Mouse (Mus musculus) adipocyte (in vitro differentiated cells): ENCODE results near the gene Ptprd.
"Not testable (repeated sequence)": the region's sequence is repeated elsewhere in the genome, so short reads cannot be mapped to it uniquely, and the experiment has no call there.

Experiments used
- DNase-seq: peaks from one replicate; pipeline ENCODE4 v3.0.0-alpha.2; 2016; ENCODE audit warnings: low spot score

Ptprd gene

DNA sequence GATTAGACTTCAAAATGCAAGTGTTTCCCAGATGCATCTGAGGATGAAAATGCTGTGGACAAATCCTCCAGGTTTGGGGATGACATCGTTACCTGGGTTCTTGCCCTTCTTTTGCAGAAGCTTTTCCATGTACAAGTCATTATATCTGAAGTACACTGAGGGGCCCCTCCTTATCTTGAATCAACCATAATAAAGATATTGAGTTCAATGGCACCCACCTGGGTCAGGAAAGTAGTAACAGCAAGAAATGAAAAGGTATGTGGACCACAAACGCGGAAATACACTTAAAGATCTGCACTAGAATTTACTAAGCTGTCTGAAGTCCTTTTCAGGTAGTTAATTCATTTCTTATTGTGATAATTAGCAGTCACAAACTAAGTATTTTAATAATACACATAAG lies 2017.0 kb downstream of the Ptprd start:
- DNase-seq, result no peak

DNA sequence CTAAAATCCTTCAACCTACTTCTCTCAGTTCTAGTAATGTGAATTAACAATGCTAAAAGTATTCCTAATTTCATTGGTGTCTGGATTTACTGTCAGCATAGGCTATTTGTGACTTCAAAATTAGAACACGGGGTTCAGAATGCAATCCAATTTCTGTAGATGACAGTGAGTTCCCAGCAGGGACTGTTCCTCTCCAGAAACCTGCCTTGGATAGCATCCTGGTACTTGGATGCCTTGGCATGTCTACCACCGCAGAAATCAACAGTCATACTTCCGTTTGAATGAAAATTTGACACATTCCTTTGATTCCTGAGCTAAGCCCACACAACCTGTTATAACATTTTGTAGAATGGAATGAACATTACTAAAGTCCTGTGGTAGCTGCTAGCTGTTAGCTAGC lies 2018.3 kb downstream of the Ptprd start:
- DNase-seq, result no peak

DNA sequence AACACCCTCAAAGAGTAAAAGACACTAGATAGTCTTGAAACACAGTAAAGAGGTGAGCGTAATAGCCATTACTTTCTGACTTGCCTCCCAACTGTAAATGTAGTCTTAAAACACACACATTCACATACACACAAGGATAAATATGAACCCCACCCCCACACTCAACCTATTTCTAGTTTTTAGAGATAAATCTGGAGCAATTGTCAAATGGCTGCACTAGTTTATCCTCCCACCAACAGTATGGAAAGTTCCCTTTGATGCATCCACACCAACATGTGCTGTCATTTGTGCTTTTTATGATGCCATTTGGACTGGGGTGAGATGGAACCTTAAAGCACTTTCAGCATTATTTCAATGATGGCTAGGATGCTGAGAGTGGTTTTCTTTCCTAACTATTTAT lies 2019.7 kb downstream of the Ptprd start:
- no peak for DNase-seq

DNA sequence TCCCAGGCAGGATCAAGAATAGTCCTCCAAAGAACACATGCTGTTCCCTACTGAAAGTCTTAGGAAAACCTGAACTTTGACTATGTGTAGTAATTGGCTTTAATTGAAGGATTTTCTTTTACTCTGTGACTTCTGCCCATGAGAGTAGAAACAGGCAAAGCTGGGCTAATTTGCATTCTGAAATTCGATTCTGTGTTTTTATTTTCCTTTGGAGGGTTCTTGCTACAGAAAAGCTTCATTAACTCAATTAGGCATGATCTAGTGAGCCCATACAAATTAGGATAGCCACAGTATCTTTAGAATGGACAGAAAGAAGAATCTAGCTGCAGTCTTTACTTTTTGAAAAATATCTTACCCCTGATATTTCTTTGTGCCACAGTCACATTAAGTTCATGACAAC lies 2021.0 kb downstream of the Ptprd start:
- DNase-seq, result no peak

DNA sequence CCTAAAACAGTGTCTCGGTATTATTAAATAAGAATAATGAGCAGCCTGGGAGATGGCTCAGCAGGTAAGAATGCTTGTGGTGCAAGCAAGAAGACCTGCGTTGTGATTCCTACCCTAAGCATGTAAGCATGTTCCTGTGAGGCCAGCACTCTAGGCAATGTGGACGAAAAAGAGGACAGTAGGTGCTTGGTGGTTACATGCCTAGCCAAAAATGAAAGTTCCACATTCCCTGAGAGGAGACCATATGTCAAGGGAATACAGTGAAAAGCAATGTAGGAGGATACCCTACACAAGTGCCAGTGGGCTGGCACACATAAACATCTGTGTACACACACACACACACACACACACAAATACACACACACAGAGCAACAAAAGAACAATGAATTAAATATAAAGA lies 2028.7 kb downstream of the Ptprd start:
- DNase-seq, result no peak

DNA sequence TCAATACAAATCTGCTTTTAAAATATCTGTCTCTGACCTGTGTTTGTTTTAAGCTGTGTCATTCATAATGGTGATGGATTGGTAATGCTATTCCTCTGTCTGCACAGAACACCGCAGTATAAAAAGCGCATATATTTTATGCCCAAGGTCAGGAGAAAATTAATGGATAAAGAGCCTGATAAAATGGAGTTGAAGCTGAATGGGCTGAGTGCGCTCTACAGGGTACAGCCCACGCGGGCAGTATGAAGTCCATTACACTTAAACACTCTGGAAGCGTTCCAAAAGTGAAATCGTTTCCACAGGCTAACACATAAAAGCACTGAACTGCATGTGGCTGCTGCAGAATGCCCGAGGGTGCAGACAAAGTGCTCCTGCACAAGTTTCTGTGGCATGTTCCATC lies 2032.3 kb downstream of the Ptprd start:
- DNase-seq, result no peak

DNA sequence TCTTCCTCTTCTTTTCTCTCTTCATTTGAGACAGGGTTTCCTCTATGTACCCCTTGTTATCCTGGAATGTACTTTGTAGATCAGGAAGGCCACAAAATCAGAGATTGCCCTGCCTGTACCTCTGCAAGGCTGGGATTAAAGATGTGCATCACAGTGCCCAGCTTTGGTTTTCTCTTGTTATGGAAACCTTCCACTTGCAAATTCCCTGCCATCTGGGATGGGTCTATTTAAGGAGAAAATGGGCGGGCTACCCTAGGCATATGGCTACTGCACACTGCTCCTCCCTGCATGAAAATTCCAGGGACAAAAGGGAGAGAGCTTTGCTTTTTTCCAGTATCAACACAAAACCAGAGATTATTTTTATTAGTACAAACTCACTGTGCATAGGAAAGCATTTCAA lies 2036.7 kb downstream of the Ptprd start:
- DNase-seq, result no peak

DNA sequence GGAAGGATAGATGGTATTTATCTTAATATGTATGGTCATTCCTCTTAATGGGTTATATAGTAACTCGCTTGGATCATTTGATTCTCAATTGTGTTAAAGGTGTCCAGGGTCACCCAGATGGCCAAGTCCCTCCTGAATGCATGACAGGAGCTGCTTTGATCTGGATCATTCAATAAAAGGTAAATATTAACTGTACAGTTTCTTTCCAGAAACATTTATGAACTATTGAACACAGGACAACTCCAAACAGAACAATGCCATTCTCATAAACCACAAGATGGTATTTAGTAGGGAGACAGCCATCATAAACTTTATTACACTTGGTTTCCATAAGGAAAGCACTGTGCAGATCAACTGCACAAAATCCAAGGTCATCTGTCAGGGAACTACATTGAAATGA lies 2056.0 kb downstream of the Ptprd start:
- DNase-seq, result no peak

DNA sequence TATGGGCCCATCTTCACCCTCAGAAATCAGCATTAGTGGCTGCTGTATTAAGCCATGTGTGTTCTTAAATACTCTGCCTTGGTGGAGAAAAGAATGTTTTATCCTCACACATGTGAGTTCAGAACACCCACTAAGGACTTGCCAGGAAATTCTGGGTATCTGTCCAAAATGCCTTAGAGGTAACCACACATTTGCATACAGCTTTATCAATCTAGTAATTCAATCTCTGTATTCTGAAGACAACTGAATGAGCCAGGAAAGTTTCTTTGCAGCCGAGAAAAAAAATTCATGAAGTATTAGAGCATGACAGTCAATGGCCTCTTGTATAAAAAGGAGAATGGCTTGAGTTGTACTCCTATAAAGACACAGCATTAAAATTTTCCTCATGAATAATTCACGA lies 2057.6 kb downstream of the Ptprd start:
- no peak for DNase-seq

DNA sequence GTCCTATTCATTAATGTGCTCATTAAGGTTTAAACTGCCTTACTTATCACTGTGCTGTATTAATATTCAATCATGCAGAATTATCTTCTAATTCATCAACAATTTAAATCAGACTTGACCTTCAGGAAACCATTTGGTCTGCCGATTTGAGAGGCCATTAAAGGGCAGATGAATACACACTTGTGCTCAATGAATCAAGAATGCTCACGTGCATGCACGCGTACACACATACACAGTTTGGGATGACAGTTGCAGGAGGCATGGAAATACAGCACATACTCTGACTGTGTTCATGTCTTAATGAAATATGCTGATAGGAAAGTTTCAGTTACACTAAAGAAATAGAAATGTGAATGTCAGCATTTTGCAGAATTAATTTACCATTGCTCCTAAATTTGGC lies 2066.8 kb downstream of the Ptprd start:
- no peak for DNase-seq

DNA sequence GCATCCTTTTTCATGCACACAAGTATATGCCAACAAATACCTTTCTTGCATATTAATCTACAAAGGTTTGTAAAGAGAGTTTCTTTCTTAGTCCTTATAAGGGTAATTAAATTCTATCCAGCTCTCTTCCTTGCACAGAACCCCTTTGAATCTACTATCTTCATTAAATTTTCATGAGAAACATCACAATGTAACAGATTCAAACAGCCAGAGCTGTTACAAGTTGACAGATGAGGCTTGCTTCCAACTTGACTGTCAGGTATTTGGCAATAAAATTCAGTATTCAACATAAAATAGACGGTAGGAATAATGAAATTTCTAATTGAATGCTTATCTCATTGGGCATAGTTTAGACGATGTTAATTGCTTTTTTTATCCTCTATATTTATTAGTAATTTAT lies 2067.4 kb downstream of the Ptprd start:
- DNase-seq, result no peak

DNA sequence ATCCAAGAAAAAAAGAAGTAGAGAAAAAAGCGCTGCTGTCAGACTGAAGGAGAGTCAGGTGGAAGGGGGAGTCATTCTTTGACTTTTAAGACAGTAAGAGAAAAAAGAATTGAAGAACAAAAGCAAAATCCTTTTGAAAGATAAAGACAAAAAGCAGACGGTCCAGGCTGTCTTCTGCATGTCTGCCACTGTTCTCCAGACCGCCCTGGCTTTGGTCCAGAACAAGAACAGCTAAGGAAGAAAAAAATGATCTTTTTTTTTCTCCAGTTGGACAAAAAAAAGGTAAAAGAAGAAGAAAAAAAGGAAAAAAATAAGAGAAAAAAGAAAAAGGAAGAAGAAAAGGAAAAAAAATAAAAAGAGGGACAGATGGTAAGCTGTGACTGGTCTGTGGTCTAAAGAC lies 2073.9 kb downstream of the Ptprd start:
- no peak for DNase-seq

DNA sequence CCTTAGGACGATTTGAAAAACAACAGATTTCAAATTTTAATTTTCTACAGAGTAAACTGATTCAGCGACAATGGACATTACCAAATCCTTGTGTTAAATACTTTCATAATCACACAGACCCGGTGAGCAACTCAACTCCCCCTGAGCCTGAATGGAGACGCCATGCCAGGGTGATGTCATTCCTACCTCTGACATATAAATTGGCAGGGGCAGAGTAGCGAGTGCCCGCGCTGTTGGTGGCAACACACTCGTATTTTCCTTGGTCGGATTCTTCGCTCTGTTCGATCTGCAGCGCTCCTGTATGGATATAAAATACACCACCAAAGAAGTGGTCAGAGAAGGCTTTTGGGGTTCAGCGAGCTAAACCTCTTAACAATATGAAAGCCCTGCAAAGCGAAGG lies 2075.1 kb downstream of the Ptprd start:
- no peak for DNase-seq

DNA sequence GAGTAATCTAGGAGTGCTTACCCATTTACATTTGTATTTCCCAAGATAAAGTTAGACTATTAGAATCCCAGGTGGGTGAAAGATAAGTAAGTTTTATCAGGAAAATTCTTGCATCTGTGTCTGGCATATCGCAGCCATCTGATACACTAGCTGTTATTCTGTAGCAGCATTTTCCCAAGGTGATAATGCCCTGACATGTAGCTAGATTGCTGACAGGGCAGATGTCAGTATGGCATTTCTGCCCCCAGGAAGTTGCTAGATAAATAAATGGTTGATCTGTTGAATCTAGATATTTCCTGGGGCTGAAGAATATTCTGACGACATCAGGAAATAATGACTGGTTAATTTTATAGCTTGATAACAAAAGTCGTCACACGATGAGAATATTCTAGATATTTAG lies 2119.9 kb downstream of the Ptprd start:
- DNase-seq, result no peak

DNA sequence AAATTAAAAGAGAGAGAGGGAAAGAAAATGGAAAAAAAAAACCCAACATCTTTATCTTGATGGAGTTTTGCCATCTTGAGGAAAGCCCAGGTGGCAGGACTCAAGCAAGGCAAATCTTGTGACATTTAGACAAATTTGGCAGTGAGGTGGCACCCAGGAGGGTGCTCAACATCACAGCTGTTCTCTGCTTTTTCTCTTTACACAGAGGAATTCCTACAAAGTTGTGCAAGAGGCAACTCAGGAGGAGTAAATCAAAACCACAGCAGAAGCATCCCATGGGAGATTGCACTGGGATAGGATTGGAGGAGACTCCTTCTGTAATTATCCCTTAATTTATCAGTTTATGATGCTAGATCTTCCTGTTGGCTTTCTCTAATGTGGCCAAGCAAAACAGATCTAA lies 2121.9 kb downstream of the Ptprd start:
- no peak for DNase-seq

DNA sequence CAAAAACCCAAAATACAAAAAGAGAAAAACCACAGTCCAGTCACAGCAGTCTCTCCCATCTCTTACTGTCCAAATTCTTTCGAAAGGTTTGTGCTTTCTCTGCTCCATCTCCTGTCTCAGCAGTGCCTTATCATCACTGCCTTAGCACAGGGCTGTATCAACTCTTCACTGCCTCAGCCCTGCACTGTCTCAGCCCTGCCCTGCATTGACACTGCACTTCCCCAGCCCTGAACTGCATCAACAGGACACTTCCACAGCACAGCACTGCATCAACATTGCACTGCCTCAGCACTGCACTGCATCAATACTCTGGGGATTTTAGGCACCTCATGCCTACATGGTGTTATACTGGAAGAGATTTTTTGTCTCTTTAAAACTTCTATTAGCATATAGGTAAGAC lies 2135.7 kb downstream of the Ptprd start:
- DNase-seq, result no peak

DNA sequence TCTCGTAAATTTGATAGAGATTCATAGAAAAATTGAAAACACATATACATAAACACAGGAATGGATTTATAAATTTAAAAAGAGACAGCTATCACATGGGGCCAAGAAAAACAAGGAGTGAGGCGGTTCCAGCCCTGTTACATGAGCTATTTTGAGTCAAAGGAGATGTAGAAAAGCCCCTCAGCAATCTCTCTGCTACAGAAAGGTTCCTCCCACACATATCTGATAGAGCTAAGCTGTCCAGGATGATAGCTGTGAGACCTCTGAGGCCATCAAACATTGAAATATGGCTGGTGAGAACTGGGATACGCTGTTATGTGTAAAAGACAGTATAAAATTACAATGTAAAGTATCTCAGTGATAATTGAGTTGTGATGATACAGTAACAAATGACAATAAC lies 2138.5 kb downstream of the Ptprd start:
- no peak for DNase-seq

DNA sequence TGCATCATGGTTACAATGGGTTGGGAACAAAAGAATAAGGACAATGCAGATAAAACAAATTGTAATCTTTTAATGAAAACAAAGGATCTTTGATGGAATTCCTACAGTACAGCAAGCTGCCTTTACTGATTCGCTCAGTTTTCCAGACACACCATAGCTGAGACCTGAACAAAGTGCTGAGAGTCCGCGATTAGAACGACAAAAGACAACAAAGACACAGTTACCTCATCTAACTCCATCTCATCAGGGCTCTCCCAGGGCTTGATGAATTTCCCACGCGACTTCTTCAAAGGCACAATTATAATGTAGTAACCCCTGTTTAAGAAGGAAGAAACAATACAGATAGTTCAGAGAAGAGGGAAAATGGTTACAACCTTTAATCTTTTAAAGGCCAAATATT lies 2140.0 kb downstream of the Ptprd start:
- DNase-seq, result no peak

DNA sequence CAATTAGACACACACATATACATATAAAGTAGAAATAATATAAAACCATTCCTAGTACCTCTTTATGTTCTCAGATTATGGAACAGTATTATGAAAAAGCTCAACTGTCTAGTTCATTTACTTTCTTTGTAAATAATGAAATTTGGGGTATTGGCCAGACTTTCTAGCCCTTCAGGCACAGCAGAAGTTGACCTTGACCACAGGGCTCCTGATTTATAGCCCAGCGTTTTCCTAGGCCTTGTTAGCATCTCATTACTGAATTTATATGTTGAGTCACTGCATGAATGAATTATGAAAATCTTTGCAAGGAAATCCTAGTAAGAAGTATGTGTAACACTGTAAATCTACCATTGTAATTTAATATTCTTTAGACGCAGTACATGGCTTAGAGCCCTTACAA lies 2154.9 kb downstream of the Ptprd start:
- no peak for DNase-seq

DNA sequence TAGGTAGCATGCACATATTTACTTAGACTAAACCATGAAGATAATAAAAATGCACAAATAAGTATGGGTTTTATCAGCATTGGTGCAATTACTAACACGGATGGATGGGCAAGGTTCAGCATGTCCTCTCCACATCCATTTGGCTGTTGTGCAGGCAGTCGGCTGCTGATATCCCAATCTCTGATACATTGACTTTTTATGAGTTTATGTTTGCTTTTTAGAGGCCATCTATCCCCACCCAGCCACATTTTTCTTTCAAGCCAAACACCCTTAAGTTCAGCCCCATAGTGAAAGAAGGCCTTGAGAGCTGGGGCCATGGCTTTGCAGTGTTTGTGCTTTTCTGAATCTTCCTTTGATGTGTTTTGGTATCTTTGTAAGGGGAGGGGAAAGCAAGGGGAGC lies 2166.1 kb downstream of the Ptprd start:
- no peak for DNase-seq

DNA sequence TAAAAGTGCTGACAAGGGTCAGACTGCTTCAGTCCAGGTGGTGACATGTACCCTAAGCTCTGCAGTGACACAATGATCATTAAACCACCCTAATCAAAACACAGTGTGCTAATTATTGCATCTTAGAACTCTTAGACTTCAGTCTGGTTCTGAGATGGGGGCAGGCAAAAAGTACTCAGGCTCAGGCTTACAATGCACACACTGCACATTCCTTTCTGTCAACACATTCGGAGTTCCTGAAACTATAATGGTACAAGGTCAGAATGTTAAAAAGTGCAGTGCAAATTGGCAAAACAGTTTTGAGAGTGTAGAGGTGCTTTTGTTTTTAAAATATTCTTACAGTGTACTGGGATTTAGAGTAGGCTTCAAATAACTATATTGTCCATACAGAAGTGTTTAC lies 2167.0 kb downstream of the Ptprd start:
- no peak for DNase-seq

DNA sequence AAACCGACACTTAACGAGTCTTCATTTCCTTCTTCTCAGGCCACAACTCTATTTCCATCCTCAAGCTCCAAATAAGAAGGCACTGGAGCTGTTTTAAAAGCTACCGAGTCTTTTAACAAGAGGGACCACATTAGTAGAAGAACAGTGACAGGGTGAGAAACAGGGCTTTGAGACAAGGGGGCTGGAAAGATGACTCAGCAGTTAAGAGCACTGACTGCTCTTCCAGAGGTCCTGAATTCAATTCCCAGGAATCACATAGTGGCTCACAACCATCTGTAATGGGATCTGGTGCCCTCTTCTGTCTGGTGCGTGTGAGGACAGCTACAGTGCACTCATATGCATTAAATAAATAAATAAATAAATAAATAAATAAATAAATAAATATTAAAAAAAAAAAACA lies 2174.6 kb downstream of the Ptprd start:
- not testable (repeated sequence) for DNase-seq

DNA sequence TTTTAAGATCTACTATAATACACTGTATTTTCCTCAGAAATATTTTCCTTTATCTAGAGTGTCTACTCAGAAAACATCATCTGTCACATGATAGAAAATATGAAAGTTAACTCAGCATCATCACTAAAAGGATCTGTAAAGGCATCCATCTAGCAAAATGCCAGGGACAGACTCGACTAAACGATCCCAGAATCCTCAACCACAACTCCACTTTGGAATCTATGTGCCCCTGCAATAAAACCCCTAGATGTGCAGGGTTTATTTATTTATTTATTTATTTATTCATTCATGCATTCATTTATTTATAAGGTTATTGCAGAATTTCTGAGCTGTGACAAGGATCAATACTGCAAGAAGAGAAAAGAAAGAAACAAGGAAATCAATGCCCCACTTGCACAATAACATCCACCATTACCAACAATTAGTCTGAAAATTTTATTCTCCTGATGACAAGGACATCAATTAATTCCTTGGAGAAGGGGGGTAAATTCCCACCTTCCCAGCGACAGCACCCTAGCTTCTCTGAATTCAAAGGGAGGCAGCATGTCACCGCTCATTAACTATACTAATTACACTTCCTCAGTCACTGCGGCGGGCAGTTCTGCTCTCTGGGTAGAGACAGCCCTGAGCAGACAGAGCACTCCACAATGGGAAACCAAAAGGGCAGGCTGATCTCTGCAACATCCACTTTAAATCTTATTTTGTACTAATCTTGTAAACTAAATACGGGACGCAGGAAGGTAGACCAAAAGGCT lies 2186.0 kb downstream of the Ptprd start:
- DNase-seq, result no peak

DNA sequence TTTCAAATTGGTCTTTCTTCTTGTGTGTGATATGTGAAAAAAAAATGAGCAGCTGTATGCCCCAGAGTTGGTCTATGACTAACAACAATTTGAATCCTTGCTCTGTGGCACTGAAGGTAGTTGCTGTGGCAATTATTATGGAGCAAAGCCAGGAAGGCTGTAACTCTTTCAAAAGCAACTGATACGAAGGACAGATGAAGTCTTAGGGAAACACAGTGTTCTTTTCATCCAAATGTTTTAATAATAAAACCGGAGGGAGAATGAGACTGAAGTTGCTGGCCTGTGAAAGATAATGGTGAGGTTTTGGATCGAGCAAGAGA lies 2187.3 kb downstream of the Ptprd start:
- no peak for DNase-seq
